Mouse (Mus musculus): Measurements from ENCODE around the gene Rgp1.

- TF ChIP-seq CTCF (conservative IDR thresholded peaks at IDR 0.05; ENCODE audit: insufficient read depth, insufficient read length, low read depth, low read length) (no peak), POLR2A (IDR thresholded peaks at IDR 0.05; ENCODE audit: low read depth, low read length) (no peak)
These were observed 26.1 kb upstream of the Rgp1 start for GRCm38 (mm10) chr4:43552437-43552836.
